Mouse (Mus musculus) inflammation-experienced regulatory T-cells (primary cell): ENCODE measurements around the gene Olfr784. TPM values are rescaled to one million over a fixed set of nuclear protein-coding genes. Genes with fewer than 3 reads are reported as not detected.

Experiments
- polyA plus RNA-seq, 2 experiments: library from polyadenylated mRNA; unstranded; fragments of 100-300 nt; shearing (Covaris generic); gene quantifications; one replicate each; pipeline ENCODE4 v1.2.1; 2017

Olfr784 gene
- under 1 TPM in 1 of 2 experiments, not detected in 1; 0.12 TPM for polyA plus RNA-seq

GRCm38 (mm10) chr10:129383783-129384182 is at the start of gene Olfr784:
TSS of gene Olfr784 (plus strand) at chr10:129384083.

GRCm38 (mm10) chr10:129348550-129348949 is 35.3 kb upstream of the Olfr784 start, which contains the start of gene Olfr782:
TSS of gene Olfr782 (plus strand) at chr10:129348850.

GRCm38 (mm10) chr10:129405126-129405525 is 21.2 kb downstream of the Olfr784 start, which contains the start of gene Olfr785:
TSS of gene Olfr785 (plus strand) at chr10:129405426.

GRCm38 (mm10) chr10:129427006-129427405 is 43.1 kb downstream of the Olfr784 start, which contains the start of gene Olfr786:
TSS of gene Olfr786 (plus strand) at chr10:129427306.

Other genes with a start within 250 kb of the Olfr784 start
- gene Olfr770, start 245.1 kb upstream of the Olfr784 start, polyA plus RNA-seq, result 1 to 10 TPM in 1 of 2 experiments, under 1 TPM in 1; 0.17 to 1.2 TPM
- not detected for gene Olfr771, start 219.3 kb upstream of the Olfr784 start, polyA plus RNA-seq
- under 1 TPM in 1 of 2 experiments, not detected in 1; 0.12 TPM for gene Olfr772, start 206.2 kb upstream of the Olfr784 start, polyA plus RNA-seq
- gene Olfr773, start 196.7 kb upstream of the Olfr784 start, polyA plus RNA-seq, result not detected
- gene Olfr774, start 147.9 kb upstream of the Olfr784 start, polyA plus RNA-seq, result not detected
- not detected for gene Olfr775, start 135.7 kb upstream of the Olfr784 start, polyA plus RNA-seq
- gene Olfr776, start 125.0 kb upstream of the Olfr784 start, polyA plus RNA-seq, result not detected
- not detected for gene Olfr777, start 112.6 kb upstream of the Olfr784 start, polyA plus RNA-seq
- under 1 TPM; 0.05 to 0.34 TPM for gene Olfr780, start 66.0 kb upstream of the Olfr784 start, polyA plus RNA-seq
- under 1 TPM in 1 of 2 experiments, not detected in 1; 0.22 TPM for gene Olfr781, start 55.2 kb upstream of the Olfr784 start, polyA plus RNA-seq
- gene Olfr782, start 35.2 kb upstream of the Olfr784 start, polyA plus RNA-seq, result not detected
- gene Olfr785, start 21.3 kb downstream of the Olfr784 start, polyA plus RNA-seq, result under 1 TPM in 1 of 2 experiments, not detected in 1; 0.69 TPM
- gene Olfr786, start 43.2 kb downstream of the Olfr784 start, polyA plus RNA-seq, result not detected
- 1 to 10 TPM in 1 of 2 experiments, under 1 TPM in 1; 0.14 to 1.8 TPM for gene Olfr787, start 77.8 kb downstream of the Olfr784 start, polyA plus RNA-seq
- gene Olfr788, start 86.9 kb downstream of the Olfr784 start, polyA plus RNA-seq, result under 1 TPM in 1 of 2 experiments, not detected in 1; 0.04 TPM
- gene Olfr789, start 100.7 kb downstream of the Olfr784 start, polyA plus RNA-seq, result under 1 TPM in 1 of 2 experiments, not detected in 1; 0.06 TPM
- gene Olfr790, start 114.4 kb downstream of the Olfr784 start, polyA plus RNA-seq, result not detected
- under 1 TPM in 1 of 2 experiments, not detected in 1; 0.48 TPM for gene Olfr791, start 137.7 kb downstream of the Olfr784 start, polyA plus RNA-seq
- gene Olfr792, start 155.1 kb downstream of the Olfr784 start, polyA plus RNA-seq, result under 1 TPM in 1 of 2 experiments, not detected in 1; 0.31 TPM
- not detected for gene Olfr794, start 183.6 kb downstream of the Olfr784 start, polyA plus RNA-seq
- gene Olfr796, start 228.5 kb downstream of the Olfr784 start, polyA plus RNA-seq, result not detected
- gene Olfr798, start 243.9 kb downstream of the Olfr784 start, polyA plus RNA-seq, result 1 to 10 TPM in 1 of 2 experiments, under 1 TPM in 1; 0.13 to 1.1 TPM